Mouse (Mus musculus) CH12.LX (cell line): ENCODE results near the gene Shisa8. TPM values are rescaled to one million over a fixed set of nuclear protein-coding genes. Genes with fewer than 3 reads are reported as not detected.
A peak's percentile ranks its signal among the peaks of the same experiment; 100 is the strongest.

ENCODE experiments used
- DNase-seq: peaks from one replicate; pipeline ENCODE4 v3.0.0-alpha.2; 2013; ENCODE audit errors: extremely low read depth
- H3K27ac ChIP-seq: 2 replicates; pipeline ENCODE4 v1.5.1; 2012; ENCODE audit warnings: low read depth, mild to moderate bottlenecking, control low read depth, moderate library complexity; ENCODE audit not compliant: insufficient read depth
- H3K27me3 ChIP-seq: replicated peaks from 2 replicates; pipeline ENCODE3; 2012; ENCODE audit warnings: inconsistent platforms
- H3K36me3 ChIP-seq, 2 experiments: replicated peaks in 1 of 2; 2 replicates each; pipeline versions ENCODE3 to v1.6.1; 2012; ENCODE audit warnings: inconsistent platforms in 1 of 2, low read length in 1 of 2, mild to moderate bottlenecking in 1 of 2, mixed read lengths in 1 of 2, moderate library complexity in 1 of 2; ENCODE audit not compliant: control insufficient read depth in 1 of 2, insufficient read depth in 1 of 2
- H3K4me1 ChIP-seq, 2 experiments: 2 replicates each; pipeline ENCODE4 v1.6.1; 2012; ENCODE audit warnings: inconsistent platforms in 1 of 2, moderate library complexity in 1 of 2; ENCODE audit not compliant: insufficient read depth in 2 of 2, control insufficient read depth in 1 of 2
- H3K4me2 ChIP-seq: 2 replicates; pipeline ENCODE4 v1.6.1; 2012; ENCODE audit warnings: low read depth, mild to moderate bottlenecking, control low read depth; ENCODE audit not compliant: poor library complexity, insufficient read depth, severe bottlenecking
- H3K4me3 ChIP-seq, 3 experiments: fragments of 150-350 bp in 1 of 3; sonication (generic) in 1 of 3; replicated peaks in 1 of 3; 2 replicates each; pipeline versions ENCODE3 to v1.5.1; 2011 to 2012; ENCODE audit warnings: low read depth in 2 of 3, low read length in 2 of 3, mild to moderate bottlenecking in 2 of 3, moderate library complexity in 2 of 3, control low read depth in 1 of 3, improper control_type of control experiment in 1 of 3, inconsistent platforms in 1 of 3, mixed read lengths in 1 of 3; ENCODE audit not compliant: poor library complexity in 1 of 3
- H3K79me2 ChIP-seq: replicated peaks from 2 replicates; pipeline ENCODE4 v1.6.1; 2012; ENCODE audit warnings: mild to moderate bottlenecking, moderate library complexity; ENCODE audit not compliant: control insufficient read depth, poor library complexity, insufficient read depth, severe bottlenecking; ENCODE audit errors: extremely low read depth
- H3K9ac ChIP-seq: 2 replicates; pipeline ENCODE4 v1.6.1; 2012; ENCODE audit warnings: low read depth, mild to moderate bottlenecking, control low read depth, moderate library complexity; ENCODE audit not compliant: insufficient read depth
- H3K9me3 ChIP-seq: replicated peaks from 2 replicates; pipeline ENCODE3; 2012; ENCODE audit warnings: low read length, inconsistent platforms, mixed read lengths
- CHD1 ChIP-seq: IDR thresholded peaks from 2 replicates; pipeline ENCODE4 v1.6.1; 2012; ENCODE audit warnings: low read depth, low read length, improper control_type of control experiment, inconsistent platforms
- CTCF ChIP-seq, 2 experiments: IDR thresholded peaks in 1 of 2; conservative IDR thresholded peaks in 1 of 2; 2 replicates each; pipeline ENCODE4 v1.5.1; 2011 to 2012; ENCODE audit warnings: low read depth in 2 of 2, low read length in 2 of 2, improper control_type of control experiment in 1 of 2, inconsistent platforms in 1 of 2, mild to moderate bottlenecking in 1 of 2, moderate library complexity in 1 of 2
- EP300 ChIP-seq: IDR thresholded peaks from 2 replicates; pipeline ENCODE4 v1.6.1; 2011; ENCODE audit warnings: low read length, improper control_type of control experiment
- HCFC1 ChIP-seq: IDR thresholded peaks from 2 replicates; pipeline ENCODE4 v1.6.1; 2012; ENCODE audit warnings: low read depth, mild to moderate bottlenecking, inconsistent platforms, low read length, improper control_type of control experiment
- IRF4 ChIP-seq: IDR thresholded peaks from 2 replicates; pipeline ENCODE4 v1.6.1; 2014; ENCODE audit warnings: low read depth, mild to moderate bottlenecking, inconsistent platforms, low read length, improper control_type of control experiment
- MAFK ChIP-seq: IDR thresholded peaks from 2 replicates; pipeline ENCODE4 v1.6.1; 2011; ENCODE audit warnings: low read length, improper control_type of control experiment; ENCODE audit not compliant: insufficient replicate concordance
- MAX ChIP-seq: IDR thresholded peaks from 2 replicates; pipeline ENCODE4 v1.6.1; 2011; ENCODE audit warnings: low read length, improper control_type of control experiment
- MEF2A ChIP-seq: IDR thresholded peaks from 2 replicates; pipeline ENCODE4 v1.6.1; 2014; ENCODE audit warnings: low read depth, mild to moderate bottlenecking, inconsistent platforms, low read length, improper control_type of control experiment, borderline replicate concordance
- MYC ChIP-seq: IDR thresholded peaks from 2 replicates; pipeline ENCODE4 v1.6.1; 2011; ENCODE audit warnings: low read depth, mild to moderate bottlenecking, improper control_type of control experiment, low read length
- NRF1 ChIP-seq: IDR thresholded peaks from 2 replicates; pipeline ENCODE4 v1.6.1; 2014; ENCODE audit warnings: low read depth, mild to moderate bottlenecking, inconsistent platforms, low read length, improper control_type of control experiment, moderate library complexity
- PAX5 ChIP-seq: IDR thresholded peaks from 2 replicates; pipeline ENCODE4 v1.6.1; 2012; ENCODE audit warnings: low read length, inconsistent platforms, mixed read lengths
- POLR2A ChIP-seq: IDR thresholded peaks from 2 replicates; pipeline ENCODE4 v1.6.1; 2011; ENCODE audit warnings: low read depth, mild to moderate bottlenecking, improper control_type of control experiment, low read length
- POLR2AphosphoS2 ChIP-seq: IDR thresholded peaks from 2 replicates; pipeline ENCODE4 v1.6.1; 2011; ENCODE audit warnings: low read depth, low read length, improper control_type of control experiment
- RCOR1 ChIP-seq: conservative IDR thresholded peaks from 2 replicates; pipeline ENCODE4 v1.6.1; 2012; ENCODE audit warnings: low read depth, mild to moderate bottlenecking, inconsistent platforms, low read length, improper control_type of control experiment
- SIN3A ChIP-seq: IDR thresholded peaks from 2 replicates; pipeline ENCODE4 v1.6.1; 2012; ENCODE audit warnings: low read length, improper control_type of control experiment, inconsistent platforms
- SMC3 ChIP-seq: IDR thresholded peaks from 2 replicates; pipeline ENCODE4 v1.6.1; 2011; ENCODE audit warnings: low read depth, low read length, improper control_type of control experiment
- TBP ChIP-seq: conservative IDR thresholded peaks from 2 replicates; pipeline ENCODE4 v1.6.1; 2011; ENCODE audit warnings: low read depth, low read length, improper control_type of control experiment
- TCF12 ChIP-seq: IDR thresholded peaks from 2 replicates; pipeline ENCODE4 v1.6.1; 2014; ENCODE audit warnings: low read depth, mild to moderate bottlenecking, inconsistent platforms, low read length, improper control_type of control experiment
- UBTF ChIP-seq: IDR thresholded peaks from 2 replicates; pipeline ENCODE4 v1.6.1; 2012; ENCODE audit warnings: low read depth, mild to moderate bottlenecking, inconsistent platforms, low read length, improper control_type of control experiment, moderate library complexity
- USF2 ChIP-seq: conservative IDR thresholded peaks from 2 replicates; pipeline ENCODE4 v1.6.1; 2011; ENCODE audit warnings: low read depth, low read length, improper control_type of control experiment
- ZKSCAN1 ChIP-seq: IDR thresholded peaks from 2 replicates; pipeline ENCODE4 v1.6.1; 2012; ENCODE audit warnings: low read depth, inconsistent platforms, low read length, improper control_type of control experiment, borderline replicate concordance
- ZMIZ1 ChIP-seq: IDR thresholded peaks from 2 replicates; pipeline ENCODE4 v1.6.1; 2012; ENCODE audit warnings: low read depth, mild to moderate bottlenecking, inconsistent platforms, low read length, improper control_type of control experiment
- dilution Hi-C: fragments of 300-500 bp; cut with MboI; formaldehyde crosslinking; loops from 2 replicates; pipeline ENCODE4 v1.14.3; 2020; ENCODE audit warnings: low sequenced_read_pairs; ENCODE audit not compliant: extremely low pct_unique_long_range_greater_than_20kb, extremely low pct_ligation_motif_present
- in situ Hi-C: fragments of 300-500 bp; cut with MboI; formaldehyde crosslinking; loops from 3 replicates; pipeline ENCODE4 v1.14.3; 2019; ENCODE audit warnings: low sequenced_read_pairs, low pct_ligation_motif_present, low pct_unique_long_range_greater_than_20kb, mixed read lengths
- polyA plus RNA-seq: library from polyadenylated mRNA; unstranded; fragments of >175 nt; gene quantifications from 2 replicates; pipeline ENCODE4 v1.2.1, GENCODE M21; 2012; ENCODE audit warnings: low read depth; ENCODE audit not compliant: insufficient read length
- total RNA-seq, 2 experiments: library from RNA; depleted of rRNA; stranded (reverse); fragments of 300-350 nt in 1 of 2; fragments of >200 nt in 1 of 2; gene quantifications; 2 replicates each; pipeline ENCODE4 v1.2.3; 2012 to 2014

The Shisa8 gene
- total and polyA plus RNA-seq, 3 experiments: 83.4 to 159 (median 103) TPM

DNA sequence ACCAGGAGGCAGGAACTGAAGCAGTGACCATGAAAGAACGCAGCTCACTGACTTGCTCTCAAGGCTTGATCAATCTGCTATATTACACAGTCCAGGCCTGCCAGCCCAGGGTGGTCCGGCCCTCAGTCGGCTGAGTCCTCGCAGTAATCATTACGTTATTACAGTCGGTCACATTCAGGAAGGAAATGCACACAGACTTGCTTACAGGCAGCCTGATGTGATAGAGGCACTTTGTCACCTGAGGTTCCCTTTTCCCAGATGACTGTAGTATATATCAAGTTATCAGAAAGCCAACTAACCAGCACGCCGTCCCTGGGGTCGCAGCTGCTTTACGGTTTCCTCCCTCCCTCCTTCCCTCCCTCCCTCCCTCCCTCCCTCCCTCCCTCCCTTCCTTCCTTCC is 55.7 kb downstream of the Shisa8 start:
- Histone ChIP-seq H3K4me1 (peaks cover 37 to 97% of the 10 kb centered on the region in 2 experiments), H3K36me3 (peaks cover 2 to 57% of the 10 kb centered on the region in 2 experiments), H3K27ac (peak overlapping the region; percentile 34), H3K4me2 (no peak overlapping the region), H3K27me3 (no peaks in the 10 kb centered on the region), H3K79me2 (peaks cover 100% of the 10 kb centered on the region), H3K9ac (no peak overlapping the region), H3K9me3 (no peaks in the 10 kb centered on the region), H3K4me3 (no peak overlapping the region)
- in situ Hi-C loops (no loop called here), dilution Hi-C loops (no loop called here)
- no peak for DNase-seq
- no peak for TF ChIP-seq CHD1
- no peak for TF ChIP-seq CTCF (conservative IDR thresholded peaks at IDR 0.05 in 1 of 2, IDR thresholded peaks at IDR 0.05 in 1 of 2; ENCODE audit: low read depth in 2 of 2, low read length in 2 of 2)
- TF ChIP-seq ZMIZ1: no peak
- no peak for TF ChIP-seq UBTF
- no peak for TF ChIP-seq ZKSCAN1
- TF ChIP-seq RCOR1: no peak
- no peak for TF ChIP-seq MYC
- no peak for TF ChIP-seq PAX5
- no peak for TF ChIP-seq SMC3
- TF ChIP-seq HCFC1: no peak
- TF ChIP-seq POLR2AphosphoS2: no peak
- no peak for TF ChIP-seq MEF2A
- TF ChIP-seq TBP: no peak
- TF ChIP-seq USF2: no peak
- TF ChIP-seq MAFK: no peak
- TF ChIP-seq EP300: no peak

DNA sequence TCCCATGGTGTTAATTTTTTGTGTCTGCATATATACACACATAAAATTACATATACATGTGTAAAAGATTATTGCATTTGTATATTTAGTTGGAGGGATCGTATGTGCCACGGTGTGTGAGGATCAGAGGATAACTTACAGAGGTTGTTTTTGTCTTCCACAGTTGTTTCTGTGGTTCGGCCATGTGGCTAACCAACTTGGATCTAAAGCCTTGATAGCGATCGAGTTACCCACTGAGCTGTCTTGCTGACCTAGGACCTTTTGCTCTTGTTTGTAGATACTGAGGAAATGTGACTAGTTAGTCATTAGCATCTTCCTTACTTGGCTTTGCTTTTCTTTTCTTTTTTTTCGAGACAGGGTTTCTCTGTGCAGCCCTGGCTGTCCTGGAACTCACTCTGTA is 56.3 kb downstream of the Shisa8 start:
- TF ChIP-seq POLR2A (no peak), ZKSCAN1 (no peak), MAFK (no peak), IRF4 (no peak), MEF2A (no peak), NRF1 (no peak), SIN3A (no peak), TCF12 (no peak), EP300 (no peak), POLR2AphosphoS2 (no peak), MAX (no peak)
- Histone ChIP-seq H3K79me2 (peaks cover 98% of the 10 kb centered on the region), H3K9me3 (no peaks in the 10 kb centered on the region), H3K4me3 (no peak overlapping the region), H3K4me1 (peaks cover 37 to 94% of the 10 kb centered on the region in 2 experiments), H3K27ac (no peak overlapping the region), H3K27me3 (no peaks in the 10 kb centered on the region), H3K36me3 (peaks cover 2 to 57% of the 10 kb centered on the region in 2 experiments), H3K4me2 (no peak overlapping the region), H3K9ac (no peak overlapping the region)
- DNase-seq: no peak
- dilution Hi-C loops (no loop called here), in situ Hi-C loops (no loop called here)

Other genes with a start within 250 kb of the Shisa8 start
Only the 20 nearest of the 21 such genes appear.
- gene Xrcc6, start 225.0 kb downstream of the Shisa8 start, total RNA-seq (2012; rRNA removed): 67.3 and 80.0 TPM in 2 replicates
- 79.5 and 83.5 TPM in 2 replicates for gene Xrcc6, start 225.0 kb downstream of the Shisa8 start, total RNA-seq (2014; rRNA removed)
- gene Xrcc6, start 225.0 kb downstream of the Shisa8 start, polyA plus RNA-seq: 80.8 and 94.0 TPM in 2 replicates
- gene Desi1, start 179.0 kb downstream of the Shisa8 start, total RNA-seq (2012; rRNA removed): 10.9 and 11.3 TPM in 2 replicates
- gene Desi1, start 179.0 kb downstream of the Shisa8 start, total RNA-seq (2014; rRNA removed): 7.6 and 10.0 TPM in 2 replicates
- 39.2 and 47.3 TPM in 2 replicates for gene Desi1, start 179.0 kb downstream of the Shisa8 start, polyA plus RNA-seq
- 167 and 225 TPM in 2 replicates for gene Snu13, start 165.2 kb downstream of the Shisa8 start, total RNA-seq (2012; rRNA removed)
- gene Snu13, start 165.2 kb downstream of the Shisa8 start, total RNA-seq (2014; rRNA removed): 558 and 575 TPM in 2 replicates
- 433 and 587 TPM in 2 replicates for gene Snu13, start 165.2 kb downstream of the Shisa8 start, polyA plus RNA-seq
- 0.04 TPM in 2 replicates for gene 4930407I10Rik, start 153.7 kb downstream of the Shisa8 start, total RNA-seq (2012; rRNA removed)
- gene 4930407I10Rik, start 153.7 kb downstream of the Shisa8 start, total RNA-seq (2014; rRNA removed): not detected in 2 replicates
- not detected in 2 replicates for gene 4930407I10Rik, start 153.7 kb downstream of the Shisa8 start, polyA plus RNA-seq
- gene Mei1, start 142.8 kb downstream of the Shisa8 start, total RNA-seq (2012; rRNA removed): 0.04 TPM in 1 of 2 replicates, not detected in the other
- gene Mei1, start 142.8 kb downstream of the Shisa8 start, total RNA-seq (2014; rRNA removed): not detected in 2 replicates
- gene Mei1, start 142.8 kb downstream of the Shisa8 start, polyA plus RNA-seq: not detected in 2 replicates
- 37.1 and 48.8 TPM in 2 replicates for gene Ccdc134, start 84.9 kb downstream of the Shisa8 start, total RNA-seq (2012; rRNA removed)
- 35.1 and 35.7 TPM in 2 replicates for gene Ccdc134, start 84.9 kb downstream of the Shisa8 start, total RNA-seq (2014; rRNA removed)
- 42.9 and 43.6 TPM in 2 replicates for gene Ccdc134, start 84.9 kb downstream of the Shisa8 start, polyA plus RNA-seq
- 130 and 159 TPM in 2 replicates for gene Srebf2, start 65.6 kb downstream of the Shisa8 start, total RNA-seq (2012; rRNA removed)
- gene Srebf2, start 65.6 kb downstream of the Shisa8 start, total RNA-seq (2014; rRNA removed): 77.6 and 94.3 TPM in 2 replicates
- 214 and 253 TPM in 2 replicates for gene Srebf2, start 65.6 kb downstream of the Shisa8 start, polyA plus RNA-seq
- gene Tnfrsf13c, start 11.6 kb upstream of the Shisa8 start, total RNA-seq (2012; rRNA removed): 287 and 334 TPM in 2 replicates
- gene Tnfrsf13c, start 11.6 kb upstream of the Shisa8 start, total RNA-seq (2014; rRNA removed): 188 and 204 TPM in 2 replicates
- 219 and 257 TPM in 2 replicates for gene Tnfrsf13c, start 11.6 kb upstream of the Shisa8 start, polyA plus RNA-seq
- 31.5 and 34.2 TPM in 2 replicates for gene Cenpm, start 31.9 kb upstream of the Shisa8 start, total RNA-seq (2012; rRNA removed)
- 17.1 and 22.8 TPM in 2 replicates for gene Cenpm, start 31.9 kb upstream of the Shisa8 start, total RNA-seq (2014; rRNA removed)
- 39.6 and 44.0 TPM in 2 replicates for gene Cenpm, start 31.9 kb upstream of the Shisa8 start, polyA plus RNA-seq
- gene 1500009C09Rik, start 39.6 kb upstream of the Shisa8 start, total RNA-seq (2012; rRNA removed): not detected in 2 replicates
- not detected in 2 replicates for gene 1500009C09Rik, start 39.6 kb upstream of the Shisa8 start, total RNA-seq (2014; rRNA removed)
- not detected in 2 replicates for gene 1500009C09Rik, start 39.6 kb upstream of the Shisa8 start, polyA plus RNA-seq
- gene Sept3, start 62.1 kb upstream of the Shisa8 start, total RNA-seq (2012; rRNA removed): 0.04 and 0.13 TPM in 2 replicates
- gene Sept3, start 62.1 kb upstream of the Shisa8 start, total RNA-seq (2014; rRNA removed): not detected in 2 replicates
- gene Sept3, start 62.1 kb upstream of the Shisa8 start, polyA plus RNA-seq: 0.07 TPM in 1 of 2 replicates, not detected in the other
- not detected in 2 replicates for gene Wbp2nl, start 86.1 kb upstream of the Shisa8 start, total RNA-seq (2012; rRNA removed)
- gene Wbp2nl, start 86.1 kb upstream of the Shisa8 start, total RNA-seq (2014; rRNA removed): not detected in 2 replicates
- gene Wbp2nl, start 86.1 kb upstream of the Shisa8 start, polyA plus RNA-seq: not detected in 2 replicates
- gene Naga, start 126.1 kb upstream of the Shisa8 start, total RNA-seq (2012; rRNA removed): 21.1 and 28.2 TPM in 2 replicates
- 17.7 and 19.9 TPM in 2 replicates for gene Naga, start 126.1 kb upstream of the Shisa8 start, total RNA-seq (2014; rRNA removed)
- gene Naga, start 126.1 kb upstream of the Shisa8 start, polyA plus RNA-seq: 18.7 and 21.9 TPM in 2 replicates
- gene Pheta2, start 126.1 kb upstream of the Shisa8 start, total RNA-seq (2012; rRNA removed): 0.08 TPM in 1 of 2 replicates, not detected in the other
- gene Pheta2, start 126.1 kb upstream of the Shisa8 start, total RNA-seq (2014; rRNA removed): not detected in 2 replicates
- gene Pheta2, start 126.1 kb upstream of the Shisa8 start, polyA plus RNA-seq: not detected in 2 replicates
- 171 TPM in 2 replicates for gene Smdt1, start 126.1 kb upstream of the Shisa8 start, total RNA-seq (2012; rRNA removed)
- 112 and 114 TPM in 2 replicates for gene Smdt1, start 126.1 kb upstream of the Shisa8 start, total RNA-seq (2014; rRNA removed)
- gene Smdt1, start 126.1 kb upstream of the Shisa8 start, polyA plus RNA-seq: 122 and 138 TPM in 2 replicates
- 170 and 222 TPM in 2 replicates for gene Ndufa6, start 141.5 kb upstream of the Shisa8 start, total RNA-seq (2012; rRNA removed)
- gene Ndufa6, start 141.5 kb upstream of the Shisa8 start, total RNA-seq (2014; rRNA removed): 262 and 279 TPM in 2 replicates
- 87.3 and 109 TPM in 2 replicates for gene Ndufa6, start 141.5 kb upstream of the Shisa8 start, polyA plus RNA-seq
- 0.21 and 0.42 TPM in 2 replicates for gene Cyp2d22, start 167.4 kb upstream of the Shisa8 start, total RNA-seq (2012; rRNA removed)
- gene Cyp2d22, start 167.4 kb upstream of the Shisa8 start, total RNA-seq (2014; rRNA removed): 0.24 TPM in 1 of 2 replicates, not detected in the other
- gene Cyp2d22, start 167.4 kb upstream of the Shisa8 start, polyA plus RNA-seq: 0.08 TPM in 1 of 2 replicates, not detected in the other
- not detected in 2 replicates for gene Cyp2d11, start 181.2 kb upstream of the Shisa8 start, total RNA-seq (2012; rRNA removed)
- not detected in 2 replicates for gene Cyp2d11, start 181.2 kb upstream of the Shisa8 start, total RNA-seq (2014; rRNA removed)
- not detected in 2 replicates for gene Cyp2d11, start 181.2 kb upstream of the Shisa8 start, polyA plus RNA-seq
- not detected in 2 replicates for gene Cyp2d10, start 194.4 kb upstream of the Shisa8 start, total RNA-seq (2012; rRNA removed)
- not detected in 2 replicates for gene Cyp2d10, start 194.4 kb upstream of the Shisa8 start, total RNA-seq (2014; rRNA removed)
- not detected in 2 replicates for gene Cyp2d10, start 194.4 kb upstream of the Shisa8 start, polyA plus RNA-seq
- gene Cyp2d9, start 220.6 kb upstream of the Shisa8 start, total RNA-seq (2012; rRNA removed): not detected in 2 replicates
- not detected in 2 replicates for gene Cyp2d9, start 220.6 kb upstream of the Shisa8 start, total RNA-seq (2014; rRNA removed)
- gene Cyp2d9, start 220.6 kb upstream of the Shisa8 start, polyA plus RNA-seq: not detected in 2 replicates